Mouse (Mus musculus) liver, postnatal 0 days (tissue): ENCODE measurements around the gene Tbc1d1.

Experiments used
- CTCF ChIP-seq: sonication (generic); IDR thresholded peaks from 2 replicates; pipeline ENCODE4 v1.5.1; 2016; ENCODE audit warnings: antibody characterized with exemption, low read depth
- EP300 ChIP-seq: IDR thresholded peaks from 2 replicates; pipeline ENCODE4 v1.6.1; 2016; ENCODE audit warnings: antibody characterized with exemption, low read depth, mild to moderate bottlenecking

GRCm38 (mm10) chr5:64301246-64301645 is 145.1 kb downstream of the Tbc1d1 start:
- TF ChIP-seq CTCF = no peak
- no peak for TF ChIP-seq EP300
